Mouse (Mus musculus) midbrain, embryonic 14.5 days (tissue): Measurements from ENCODE around the gene Nsg2. TPM values are rescaled to one million over a fixed set of nuclear protein-coding genes. Genes with fewer than 3 reads are reported as not detected.

Experiments used
- ATAC-seq: fragments of 200-750 bp; cut with Nextera tagmentation; 2 replicates; pipeline ENCODE4 v1.8.0; 2017; ENCODE audit warnings: moderate number of reproducible peaks, moderate library complexity; ENCODE audit not compliant: low FRiP score, low TSS enrichment
- DNase-seq: peaks from one replicate; pipeline ENCODE4 v3.0.0-alpha.2; 2015
- H3K27ac ChIP-seq: fragments of 300-500 bp; sonication (generic); replicated peaks from 2 replicates; pipeline ENCODE4 v1.5.1; 2014; ENCODE audit warnings: mild to moderate bottlenecking, low read depth, low read length, moderate library complexity
- H3K27me3 ChIP-seq: fragments of 300-500 bp; sonication (generic); 2 replicates; pipeline ENCODE4 v1.6.1; 2014; ENCODE audit warnings: low read length, control low read depth, mixed read lengths; ENCODE audit not compliant: control insufficient read depth, insufficient read depth
- H3K36me3 ChIP-seq: fragments of 300-500 bp; sonication (generic); 2 replicates; pipeline ENCODE4 v1.6.1; 2014; ENCODE audit warnings: low read length, control low read depth; ENCODE audit not compliant: control insufficient read depth, insufficient read depth
- H3K4me1 ChIP-seq: fragments of 300-500 bp; sonication (generic); 2 replicates; pipeline ENCODE4 v1.6.1; 2014; ENCODE audit warnings: mild to moderate bottlenecking, antibody characterized with exemption, low read length, control low read depth; ENCODE audit not compliant: control insufficient read depth, insufficient read depth
- H3K4me2 ChIP-seq: fragments of 300-500 bp; sonication (generic); 2 replicates; pipeline ENCODE4 v1.6.1; 2014; ENCODE audit warnings: mild to moderate bottlenecking, low read length, moderate library complexity
- H3K4me3 ChIP-seq: fragments of 300-500 bp; sonication (generic); replicated peaks from 2 replicates; pipeline ENCODE4 v1.5.1; 2014; ENCODE audit warnings: low read depth, low read length
- H3K9ac ChIP-seq: fragments of 300-500 bp; sonication (generic); replicated peaks from 2 replicates; pipeline ENCODE4 v1.6.1; 2014; ENCODE audit warnings: mild to moderate bottlenecking, low read length, moderate library complexity
- H3K9me3 ChIP-seq: fragments of 300-500 bp; sonication (generic); 2 replicates; pipeline ENCODE4 v1.6.1; 2016; ENCODE audit warnings: low read length, control low read depth, mixed read lengths; ENCODE audit not compliant: control insufficient read depth
- WGBS: fragments of 180-500 bp; shearing (Covaris S2); extraction: QIAGEN DNeasy Blood & Tissue Kit; methylation state at CpG from one replicate; pipeline ENCODE4 v1.1.7; 2014; 5-methylcytosine and 5-hydroxymethylcytosine counted together
- polyA plus RNA-seq: library from polyadenylated mRNA; unstranded; fragments of >200 nt; fragmentation: Nextera tagmentation; extraction: Ambion mirVana; gene quantifications from 2 replicates; pipeline ENCODE4 v1.2.1, GENCODE M21; 2014

Nsg2 gene
- polyA plus RNA-seq, 1 experiment from 2014 or later, result 209 TPM

DNA sequence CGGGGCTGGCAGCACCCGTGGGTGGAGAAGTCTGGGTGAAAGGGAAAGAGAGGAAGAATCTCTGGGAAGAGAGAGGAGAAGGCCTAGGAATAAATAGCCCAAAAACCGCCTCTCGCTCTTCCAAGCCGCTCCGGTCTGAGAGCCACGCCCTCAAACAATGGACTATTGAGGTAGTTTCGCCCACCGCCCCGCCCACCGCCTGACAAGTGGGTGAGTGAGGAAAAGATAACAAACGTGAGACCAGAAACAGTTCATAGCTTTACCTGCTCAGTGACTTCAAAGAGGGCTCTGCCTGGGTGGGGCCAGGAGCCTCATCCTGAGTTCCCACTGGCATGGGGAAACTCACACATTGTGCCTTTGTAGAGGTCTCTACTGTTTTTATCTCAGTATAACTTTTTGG is 102.7 kb downstream of the Nsg2 start:
- H3K27ac ChIP-seq, result peak overlapping the region; percentile 32; the same call in 1 of the 2 replicates
- peak overlapping the region; percentile 12; the same call in 1 of the 2 replicates for H3K9ac ChIP-seq
- H3K4me1 ChIP-seq, result peaks cover 36% of the 10 kb centered on the region
- no peaks in the 10 kb centered on the region for H3K9me3 ChIP-seq
- no peaks in the 10 kb centered on the region for H3K27me3 ChIP-seq
- DNase-seq (no peak), ATAC-seq (no peak)
- WGBS, result 10% methylated on average over 12 of the region's 12 CpGs
- no peaks in the 10 kb centered on the region for H3K36me3 ChIP-seq
- peak overlapping the region; percentile 27 for H3K4me2 ChIP-seq
- H3K4me3 ChIP-seq, result no peak overlapping the region

DNA sequence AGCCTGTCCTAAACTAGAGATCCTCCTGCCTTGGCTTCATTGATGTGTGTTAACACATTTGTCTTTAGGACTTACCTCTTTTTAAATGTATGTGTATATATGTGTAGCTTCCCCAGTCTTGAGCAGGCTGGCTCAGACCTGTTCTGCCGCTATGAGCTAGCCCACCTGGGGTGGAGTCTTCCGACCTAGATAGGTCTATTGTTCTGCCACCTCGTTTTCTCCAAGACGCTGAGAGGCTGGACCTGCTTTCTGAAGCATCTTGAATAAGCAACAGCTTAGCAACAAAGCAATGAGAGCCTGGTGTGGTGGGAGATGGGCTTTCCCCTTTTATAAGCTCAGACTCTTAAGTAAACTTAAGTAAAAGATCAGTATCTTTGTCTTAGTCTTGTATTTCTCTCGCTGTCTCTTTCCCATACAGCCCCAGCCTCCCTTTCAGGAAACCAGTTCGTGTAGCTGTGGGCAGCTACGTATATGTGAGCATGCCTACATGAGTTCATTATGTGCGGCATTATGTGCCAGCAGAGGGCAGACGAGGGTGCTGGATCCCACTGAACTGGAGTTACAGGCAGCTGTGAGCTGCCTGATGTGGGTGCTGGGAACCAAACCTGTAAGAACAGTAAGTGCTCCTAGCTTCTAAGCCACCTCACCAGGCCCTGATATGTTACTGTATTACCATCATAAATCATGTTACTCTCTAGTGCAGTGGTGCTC is 104.3 kb downstream of the Nsg2 start:
- H3K4me2 ChIP-seq, result no peak overlapping the region
- 53% methylated on average over 9 of the region's 9 CpGs for WGBS
- ATAC-seq (no peak), DNase-seq (no peak)
- no peaks in the 10 kb centered on the region for H3K36me3 ChIP-seq
- H3K27ac ChIP-seq, result no peak overlapping the region
- no peaks in the 10 kb centered on the region for H3K9me3 ChIP-seq
- peaks cover 45% of the 10 kb centered on the region for H3K4me1 ChIP-seq
- no peak overlapping the region for H3K9ac ChIP-seq
- no peaks in the 10 kb centered on the region for H3K27me3 ChIP-seq
- no peak overlapping the region for H3K4me3 ChIP-seq

DNA sequence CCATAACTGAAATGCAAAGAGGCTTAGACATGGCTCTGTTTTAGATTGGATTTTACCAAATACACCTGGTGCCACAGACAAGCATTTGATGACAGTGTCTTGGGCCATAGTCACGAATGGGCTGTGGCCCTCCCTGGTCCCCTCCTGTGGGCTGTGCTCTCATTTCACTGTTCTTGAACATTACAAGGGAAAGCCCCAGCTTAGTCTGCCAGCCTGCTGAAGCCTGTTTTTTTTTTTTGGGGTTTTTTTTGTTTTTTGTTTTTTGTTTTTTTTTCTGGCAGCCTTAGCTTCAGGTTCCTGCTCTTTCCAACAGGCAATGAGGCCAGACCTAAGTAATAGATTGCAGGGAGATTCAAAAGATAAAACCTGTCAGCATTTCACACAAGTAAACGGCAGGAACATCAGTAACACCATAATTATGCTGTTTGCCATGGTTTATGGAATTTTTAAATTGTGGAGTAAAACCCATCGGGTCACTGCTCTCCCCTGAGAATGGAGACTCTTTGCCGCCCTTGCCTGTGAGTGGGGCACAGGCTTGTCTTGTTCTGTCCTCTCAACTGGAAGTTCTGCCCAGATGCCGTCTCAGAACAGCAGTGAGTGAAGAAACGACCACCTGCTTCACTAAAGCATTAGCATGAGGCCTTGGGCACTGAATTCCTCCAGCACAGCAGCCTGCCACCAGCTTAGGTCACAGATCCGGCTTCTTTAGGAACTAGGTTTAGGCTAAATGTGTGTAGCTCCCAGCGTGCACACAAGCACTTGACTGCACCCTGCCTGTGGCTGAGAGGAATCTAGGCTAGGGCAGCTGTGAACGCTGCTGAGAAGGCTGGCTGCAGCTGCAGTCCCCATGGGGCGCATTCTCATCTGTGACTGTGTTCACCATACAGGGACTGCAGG is 105.7 kb downstream of the Nsg2 start:
- Histone ChIP-seq H3K27me3 (no peaks in the 10 kb centered on the region), H3K27ac (peak overlapping the region; percentile 76), H3K9me3 (no peaks in the 10 kb centered on the region), H3K9ac (no peak overlapping the region), H3K4me3 (no peak overlapping the region), H3K4me2 (no peak overlapping the region), H3K36me3 (no peaks in the 10 kb centered on the region), H3K4me1 (peaks cover 40% of the 10 kb centered on the region)
- DNase-seq (peak; percentile 69), ATAC-seq (peak; percentile 61)
- WGBS, result 22% methylated on average over 10 of the region's 10 CpGs

DNA sequence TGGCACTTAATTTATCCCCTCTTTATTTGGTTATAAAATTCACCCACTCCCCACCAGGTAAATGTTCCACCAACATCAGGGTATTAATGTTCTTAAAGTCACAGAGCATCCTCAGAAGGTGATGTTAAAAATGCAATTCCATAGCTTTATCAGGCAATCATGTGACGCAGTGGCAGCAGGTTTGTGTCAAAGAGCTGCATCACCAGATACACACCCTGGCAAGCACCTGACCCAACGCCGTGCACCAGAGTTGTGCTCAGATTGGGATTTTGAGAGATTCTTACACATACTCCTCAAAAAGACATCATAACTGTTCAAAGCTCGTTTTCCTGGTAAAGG is 106.4 kb downstream of the Nsg2 start:
- no peak overlapping the region for H3K9ac ChIP-seq
- WGBS, result 87% methylated on average over 4 of the region's 4 CpGs
- no peak overlapping the region for H3K4me3 ChIP-seq
- H3K36me3 ChIP-seq, result no peaks in the 10 kb centered on the region
- H3K4me2 ChIP-seq, result no peak overlapping the region
- H3K4me1 ChIP-seq, result peaks cover 39% of the 10 kb centered on the region
- no peaks in the 10 kb centered on the region for H3K9me3 ChIP-seq
- ATAC-seq (no peak), DNase-seq (no peak)
- H3K27ac ChIP-seq, result peak overlapping the region; percentile 76
- no peaks in the 10 kb centered on the region for H3K27me3 ChIP-seq

DNA sequence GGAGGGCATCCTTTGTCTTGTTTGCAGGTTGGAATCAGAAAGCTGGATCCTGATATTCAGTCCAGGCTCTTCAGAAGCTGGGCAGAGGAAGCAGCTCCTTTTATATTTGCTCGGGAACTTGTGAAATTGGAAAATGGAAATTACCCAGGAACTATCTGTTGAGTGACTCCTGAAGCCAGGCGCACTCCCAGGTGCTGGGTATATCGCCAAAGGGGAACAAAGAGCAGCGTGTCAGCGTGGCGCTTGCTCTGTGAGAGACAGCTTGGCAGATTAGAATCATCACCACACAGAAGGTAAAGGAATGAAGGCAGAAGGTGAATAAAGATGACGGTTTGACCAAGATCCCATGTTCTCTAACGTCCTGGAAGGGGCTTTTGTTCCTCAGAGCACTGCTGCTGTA is 108.2 kb downstream of the Nsg2 start:
- H3K27ac ChIP-seq, result peak overlapping the region; percentile 72
- WGBS, result 36% methylated on average over 8 of the region's 8 CpGs
- no peaks in the 10 kb centered on the region for H3K9me3 ChIP-seq
- H3K27me3 ChIP-seq, result no peaks in the 10 kb centered on the region
- no peak overlapping the region; the same call in 1 of the 2 replicates for H3K9ac ChIP-seq
- ATAC-seq, result no peak
- H3K36me3 ChIP-seq, result no peaks in the 10 kb centered on the region
- H3K4me1 ChIP-seq, result peaks cover 41% of the 10 kb centered on the region
- no peak overlapping the region for H3K4me3 ChIP-seq
- no peak overlapping the region for H3K4me2 ChIP-seq
- DNase-seq, result peak; percentile 58

Other genes with a start within 250 kb of the Nsg2 start
- 32.2 and 34.5 TPM in 2 replicates for gene Cpeb4, start 128.3 kb upstream of the Nsg2 start, polyA plus RNA-seq
- gene 4930524B15Rik, start 34.9 kb upstream of the Nsg2 start, polyA plus RNA-seq, result 0.22 and 0.28 TPM in 2 replicates
- gene Il9r, start 199.8 kb downstream of the Nsg2 start, polyA plus RNA-seq, result not detected in 2 replicates
- 46.7 and 54.9 TPM in 2 replicates for gene Snrnp25, start 205.0 kb downstream of the Nsg2 start, polyA plus RNA-seq
- 15.3 and 17.5 TPM in 2 replicates for gene Rhbdf1, start 221.8 kb downstream of the Nsg2 start, polyA plus RNA-seq
- 37.4 and 37.7 TPM in 2 replicates for gene Mpg, start 226.0 kb downstream of the Nsg2 start, polyA plus RNA-seq